Mouse (Mus musculus) left cerebral cortex, adult 9 months (tissue): ENCODE measurements around the gene Rspo3.
A peak's percentile ranks its signal among the peaks of the same experiment; 100 is the strongest.

Source experiments
- DNase-seq, 2 experiments: peaks; one replicate each; pipeline ENCODE4 v3.0.0; 2022; ENCODE audit warnings: low spot score in 2 of 2

Gene Rspo3

DNA sequence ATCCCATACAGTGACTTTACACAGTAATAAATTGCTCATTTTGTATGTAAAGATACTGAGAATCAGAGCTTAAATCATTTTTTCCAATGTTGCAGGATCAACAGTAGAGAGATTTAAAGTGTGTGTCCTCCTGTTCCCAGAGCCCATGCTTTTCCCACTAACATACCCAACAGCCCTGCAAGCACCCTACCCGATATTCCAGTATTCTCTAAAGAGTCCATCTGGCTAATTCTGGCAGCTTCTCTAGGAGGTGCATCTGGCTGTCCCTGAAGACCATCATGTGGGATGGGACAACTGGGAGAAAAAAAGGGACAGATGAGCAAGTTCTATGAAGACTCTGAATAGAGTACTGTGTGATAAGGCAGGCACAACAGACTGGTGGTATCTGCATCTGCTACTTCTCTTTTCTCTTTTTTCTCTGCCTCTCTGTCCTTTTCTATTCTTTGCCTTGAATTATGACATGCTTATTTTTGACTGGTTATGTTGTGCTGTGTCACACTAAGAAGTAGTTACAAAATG is 102.7 kb downstream of the Rspo3 start:
- DNase-seq, result peak in 1 of 2 experiments; percentile 10

DNA sequence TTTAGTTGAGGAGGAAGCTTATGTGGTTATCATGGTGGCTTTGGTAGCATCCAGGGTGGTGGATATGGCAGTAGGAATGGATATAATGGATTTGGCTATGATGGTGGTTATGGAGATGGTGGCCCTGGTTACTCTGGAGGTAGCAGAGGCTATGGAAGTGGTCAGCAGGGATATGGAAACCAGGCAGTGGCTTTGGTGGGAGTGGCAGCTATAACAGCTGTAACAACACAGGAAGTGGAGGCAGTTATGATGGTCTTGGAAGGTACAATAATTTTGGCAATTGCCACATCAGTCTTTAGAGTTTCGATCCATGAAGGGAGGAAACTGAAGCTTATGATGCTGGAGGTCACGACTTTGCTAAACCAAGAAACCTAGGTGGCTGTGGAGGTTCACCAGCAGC is 109.0 kb downstream of the Rspo3 start:
- DNase-seq, result no peak

DNA sequence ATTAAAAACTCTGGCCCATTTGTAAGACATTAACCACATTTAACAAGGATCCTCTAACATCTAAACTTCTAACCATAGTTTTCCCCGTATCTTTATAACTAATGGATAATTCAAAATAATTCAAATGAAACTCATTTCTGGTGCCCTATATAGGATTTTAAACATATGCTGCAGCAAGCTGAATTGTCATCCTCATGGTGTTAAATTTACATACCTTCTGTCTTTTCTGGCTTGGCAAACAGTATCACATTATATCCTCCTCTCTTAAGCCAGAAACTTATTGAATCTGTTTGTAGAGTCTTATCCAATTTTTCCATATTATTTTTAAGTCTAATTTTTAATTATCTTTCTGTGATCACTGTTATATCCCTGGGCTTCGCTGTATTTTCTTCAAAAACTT is 111.1 kb downstream of the Rspo3 start:
- no peak for DNase-seq

- DNase-seq, result no peak
Measured at GRCm38 (mm10) chr10:29414361-29414760, 121.3 kb downstream of the Rspo3 start.

DNA sequence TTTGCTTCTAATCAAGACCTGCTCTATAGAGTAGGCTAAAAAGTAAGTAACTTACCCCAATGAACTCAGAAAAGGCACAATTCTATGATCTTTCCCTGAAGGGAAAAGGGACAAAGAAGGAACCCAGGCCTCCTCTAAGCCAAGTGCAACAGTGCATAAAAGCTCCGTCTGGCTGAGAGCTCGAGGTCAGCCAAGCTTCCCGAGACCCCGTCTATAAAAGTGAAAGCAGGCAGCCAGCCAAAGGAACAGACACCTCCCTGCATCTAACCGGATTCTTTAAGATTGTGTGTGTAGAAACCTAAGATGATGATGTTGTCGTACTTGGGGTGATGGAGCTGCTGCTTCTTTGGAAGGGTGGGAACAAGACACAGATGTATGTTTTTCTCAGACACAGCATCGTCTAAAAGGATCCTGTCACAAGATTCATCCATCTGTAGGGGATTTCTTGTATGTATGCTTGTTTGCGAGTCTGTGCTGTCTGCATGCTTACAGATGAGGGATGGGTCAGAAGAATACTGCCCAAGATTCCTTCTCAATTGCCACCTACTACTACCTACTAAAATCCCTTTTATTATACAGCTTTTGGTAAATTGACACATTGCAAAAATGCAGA is 132.9 kb downstream of the Rspo3 start:
- no peak for DNase-seq
